Mouse (Mus musculus) cerebellum, adult 11-12 months (tissue): Measurements from ENCODE around the gene Osbp.

Experiments
- DNase-seq: peaks from one replicate; pipeline ENCODE4 v3.0.0; 2022

Osbp gene

DNA sequence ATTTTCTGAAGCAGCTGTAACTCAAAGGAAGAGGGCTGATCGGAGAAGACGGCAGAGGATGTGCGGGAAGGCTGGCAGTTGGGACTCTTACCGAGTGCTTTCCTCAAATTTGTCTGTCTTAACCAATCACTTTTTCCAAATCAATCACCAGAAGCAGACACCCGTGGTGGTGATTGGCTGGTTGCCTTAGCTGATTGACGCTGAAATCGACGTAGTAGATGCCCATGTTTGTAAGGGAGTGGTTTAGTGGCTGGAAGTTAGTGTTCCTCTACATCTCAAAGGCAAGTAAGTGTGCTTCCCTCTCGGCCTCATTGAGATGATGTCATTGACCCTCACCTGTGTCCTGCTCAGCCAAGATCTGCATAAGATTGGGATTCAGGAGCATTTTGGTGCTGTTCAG lies 26.3 kb downstream of the Osbp start:
- DNase-seq: no peak

DNA sequence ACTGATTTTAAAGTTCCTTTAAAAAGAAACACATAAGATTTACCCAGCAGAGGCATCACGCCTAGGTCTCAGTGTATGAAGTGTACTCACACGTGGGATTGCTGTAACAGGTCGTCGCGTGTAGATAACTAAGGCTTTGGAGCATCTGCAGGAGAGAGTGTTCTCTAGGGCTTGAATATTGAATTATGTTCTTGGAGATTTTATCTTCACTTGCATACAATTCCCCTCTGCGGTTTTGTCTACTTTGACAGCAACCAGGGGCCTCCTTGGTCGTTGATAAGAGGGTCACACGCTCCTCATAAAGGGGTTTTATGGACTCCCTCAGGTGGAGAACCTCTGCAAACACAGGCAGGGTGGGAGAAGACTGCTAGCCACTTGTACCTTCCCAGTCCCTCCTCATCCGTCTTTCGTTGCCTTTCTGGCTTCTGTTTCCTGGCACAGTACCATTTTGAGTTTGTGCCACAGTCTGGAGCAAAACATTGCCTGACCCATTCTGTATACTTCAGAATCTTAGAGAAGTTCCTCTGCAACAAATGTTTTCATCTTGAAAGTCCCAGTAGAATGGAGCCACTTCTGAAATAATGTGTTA lies 26.8 kb downstream of the Osbp start:
- no peak for DNase-seq

DNA sequence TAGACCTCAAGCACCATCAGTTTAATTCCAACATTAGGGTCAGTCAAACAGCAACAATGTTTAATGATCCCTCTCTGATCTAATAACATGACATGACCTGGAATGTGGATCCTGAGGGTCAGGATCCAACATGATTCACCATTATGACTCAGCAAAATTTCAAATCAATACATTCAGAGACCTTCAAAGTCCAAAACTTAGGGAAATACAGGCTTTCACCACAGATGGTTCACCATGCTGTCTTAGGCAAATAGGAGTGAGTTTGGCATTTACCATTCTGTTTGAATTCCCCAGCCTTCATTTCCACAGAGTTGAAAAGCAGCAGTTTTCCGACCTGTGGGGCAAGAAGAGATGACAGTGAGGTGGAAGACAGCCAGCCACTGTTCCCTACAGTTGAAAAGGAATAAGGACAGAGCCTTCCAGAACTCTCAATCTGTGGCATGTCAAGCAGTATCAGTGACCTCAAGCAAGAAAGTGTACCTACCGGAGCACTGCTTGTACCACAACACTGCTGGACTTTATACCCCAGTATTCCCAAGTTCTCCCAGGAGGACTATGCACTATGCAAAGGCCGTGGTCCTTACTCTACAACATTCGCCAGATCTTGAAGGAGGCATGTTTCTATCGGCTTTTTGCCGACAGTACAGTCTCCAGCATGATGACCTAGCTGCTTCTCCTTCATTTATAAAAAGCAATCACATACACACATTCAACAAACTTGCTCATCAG lies 29.1 kb downstream of the Osbp start:
- DNase-seq: no peak

DNA sequence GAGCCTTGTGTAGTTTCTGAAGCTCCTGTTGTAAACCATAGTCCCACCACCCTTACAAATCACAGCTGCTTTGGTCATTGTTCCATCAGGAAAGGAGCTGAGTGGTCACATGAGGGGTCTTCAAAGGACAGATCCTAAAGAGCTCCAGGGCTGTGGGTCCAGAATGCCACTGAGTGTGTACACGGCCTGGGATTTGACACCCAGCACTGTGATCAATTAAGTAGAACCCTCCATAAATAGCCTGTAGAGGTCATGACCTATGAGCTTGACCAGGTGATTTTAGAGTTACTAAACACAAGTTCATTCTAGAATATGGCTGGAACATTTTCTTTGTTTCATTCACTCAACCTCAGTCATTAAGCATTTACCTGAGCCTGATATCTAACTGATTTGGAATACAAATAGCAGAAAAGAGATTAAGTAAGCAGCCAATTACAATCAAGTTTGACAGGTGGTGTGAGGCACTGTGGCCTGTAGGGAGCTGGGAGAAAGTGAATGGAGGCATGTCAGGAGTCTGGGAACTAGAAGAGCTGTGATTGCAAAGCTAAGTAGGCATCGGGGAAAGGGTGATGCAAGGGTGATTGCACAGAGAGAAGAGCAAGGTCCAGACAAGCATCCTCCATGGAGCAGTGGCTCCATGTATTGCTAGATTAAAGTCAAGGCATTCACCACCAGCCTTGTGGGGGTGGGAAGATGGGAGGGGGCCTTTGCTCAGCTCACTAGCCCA lies 30.1 kb downstream of the Osbp start:
- no peak for DNase-seq

DNA sequence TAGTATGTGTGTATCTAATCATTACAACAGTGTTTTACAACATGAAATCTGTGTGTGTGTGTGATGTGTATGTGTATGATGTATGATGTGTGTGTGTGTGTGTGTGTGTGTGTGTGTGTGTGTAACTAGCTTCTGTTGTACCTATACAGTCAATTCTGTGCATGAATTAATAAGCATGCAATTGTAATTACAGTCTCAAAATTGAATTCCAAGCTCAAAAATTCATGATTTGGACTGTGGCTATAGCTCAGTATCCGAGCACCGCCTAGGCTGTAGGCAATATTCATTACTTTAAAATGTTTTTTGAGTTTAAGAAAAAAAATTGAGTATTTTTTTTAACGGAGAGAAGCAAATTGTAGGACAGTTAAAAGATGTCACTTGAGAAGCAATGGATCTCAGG lies 35.9 kb downstream of the Osbp start:
- DNase-seq: no peak

DNA sequence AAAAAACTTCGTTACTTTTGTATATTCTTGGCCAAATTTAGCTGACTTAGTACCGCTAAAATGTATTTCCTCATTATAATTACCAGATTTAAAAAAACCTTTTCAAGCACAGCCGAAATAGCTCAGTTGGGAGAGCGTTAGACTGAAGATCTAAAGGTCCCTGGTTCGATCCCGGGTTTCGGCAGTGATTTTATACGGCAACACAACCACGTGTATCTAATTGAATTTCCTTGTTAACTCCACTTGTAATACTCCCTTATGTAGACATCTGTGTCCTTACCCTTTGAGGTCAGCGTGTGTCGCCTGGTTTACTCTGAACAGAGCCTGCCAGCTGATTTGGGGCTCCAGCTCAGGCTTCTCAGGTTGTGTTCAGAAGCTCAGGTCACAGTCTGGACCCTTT lies 36.4 kb downstream of the Osbp start:
- peak; percentile 58 for DNase-seq

DNA sequence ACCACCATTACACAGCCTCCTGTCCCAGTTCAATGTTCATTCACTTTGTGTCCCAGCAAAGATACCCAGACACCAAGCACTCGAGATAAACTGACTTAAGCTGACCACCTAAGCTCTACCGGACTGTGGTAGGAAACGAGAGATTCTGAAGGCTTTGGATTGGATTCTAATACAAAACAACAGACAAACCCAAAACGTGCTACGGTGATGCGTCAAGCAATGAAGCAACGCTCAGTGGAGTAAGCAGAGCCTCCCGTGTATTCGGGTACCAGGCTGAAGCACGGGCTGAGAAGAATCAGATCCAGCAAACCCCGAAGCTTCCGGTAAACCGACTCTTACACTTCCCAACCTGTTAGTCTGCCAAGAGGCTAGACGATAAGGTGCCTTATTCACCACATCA lies 37.0 kb downstream of the Osbp start:
- no peak for DNase-seq

DNA sequence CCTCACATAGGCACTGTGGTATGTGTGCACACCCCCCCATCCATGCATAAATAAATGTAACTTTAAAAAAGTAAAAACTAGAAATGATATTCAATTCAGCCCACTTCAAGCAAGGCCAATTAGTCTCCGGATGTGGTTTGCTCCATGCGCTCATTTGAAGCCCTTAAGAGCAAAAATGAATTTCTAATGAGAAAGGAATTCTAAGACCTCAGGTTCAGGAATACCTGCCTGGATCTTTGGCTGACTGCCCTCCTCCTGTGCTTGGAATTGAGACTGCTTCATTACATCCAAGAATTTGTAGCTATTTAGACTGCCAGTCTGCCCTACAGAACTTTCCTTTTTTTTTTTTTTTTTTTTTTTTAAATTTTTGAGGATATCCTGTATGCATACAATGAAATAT lies 37.8 kb downstream of the Osbp start:
- peak; percentile 39 for DNase-seq

DNA sequence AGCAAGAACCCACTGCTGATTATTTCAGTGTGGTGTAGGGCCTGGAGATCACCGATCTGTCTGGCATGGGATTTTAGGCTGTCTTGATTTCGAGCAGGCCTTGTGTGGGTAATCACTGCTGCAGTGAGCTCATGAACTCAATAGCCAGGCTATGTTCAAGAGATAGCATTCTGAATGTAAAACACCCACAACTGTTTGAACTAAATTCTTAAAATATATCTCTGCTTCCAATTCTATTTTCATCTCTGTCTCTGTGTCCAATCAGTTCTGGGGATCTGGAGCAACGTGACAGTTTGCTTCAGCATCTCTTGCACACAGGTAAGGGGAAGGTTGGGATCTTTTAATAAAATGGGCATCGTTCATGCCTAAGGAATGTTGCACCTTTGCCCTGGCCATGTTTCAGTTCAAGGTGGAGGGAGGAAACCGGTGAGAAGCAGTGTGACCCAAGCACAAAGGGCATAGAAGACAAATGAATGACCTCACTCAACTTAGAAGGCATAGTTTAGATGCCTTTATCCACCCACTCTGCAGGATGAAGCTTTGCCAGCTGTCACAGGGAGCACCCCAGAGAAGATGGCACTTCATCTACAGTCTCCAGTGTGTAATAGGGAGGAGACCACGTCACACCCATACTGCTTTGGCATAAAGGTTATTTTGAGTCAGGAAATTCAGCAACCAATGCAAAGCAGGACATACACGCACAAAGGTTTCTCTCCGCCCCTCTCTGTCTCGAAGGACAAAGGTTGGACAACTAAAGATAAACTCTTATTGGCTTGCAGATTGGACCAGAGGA lies 38.7 kb downstream of the Osbp start:
- DNase-seq: peak; percentile 60

DNA sequence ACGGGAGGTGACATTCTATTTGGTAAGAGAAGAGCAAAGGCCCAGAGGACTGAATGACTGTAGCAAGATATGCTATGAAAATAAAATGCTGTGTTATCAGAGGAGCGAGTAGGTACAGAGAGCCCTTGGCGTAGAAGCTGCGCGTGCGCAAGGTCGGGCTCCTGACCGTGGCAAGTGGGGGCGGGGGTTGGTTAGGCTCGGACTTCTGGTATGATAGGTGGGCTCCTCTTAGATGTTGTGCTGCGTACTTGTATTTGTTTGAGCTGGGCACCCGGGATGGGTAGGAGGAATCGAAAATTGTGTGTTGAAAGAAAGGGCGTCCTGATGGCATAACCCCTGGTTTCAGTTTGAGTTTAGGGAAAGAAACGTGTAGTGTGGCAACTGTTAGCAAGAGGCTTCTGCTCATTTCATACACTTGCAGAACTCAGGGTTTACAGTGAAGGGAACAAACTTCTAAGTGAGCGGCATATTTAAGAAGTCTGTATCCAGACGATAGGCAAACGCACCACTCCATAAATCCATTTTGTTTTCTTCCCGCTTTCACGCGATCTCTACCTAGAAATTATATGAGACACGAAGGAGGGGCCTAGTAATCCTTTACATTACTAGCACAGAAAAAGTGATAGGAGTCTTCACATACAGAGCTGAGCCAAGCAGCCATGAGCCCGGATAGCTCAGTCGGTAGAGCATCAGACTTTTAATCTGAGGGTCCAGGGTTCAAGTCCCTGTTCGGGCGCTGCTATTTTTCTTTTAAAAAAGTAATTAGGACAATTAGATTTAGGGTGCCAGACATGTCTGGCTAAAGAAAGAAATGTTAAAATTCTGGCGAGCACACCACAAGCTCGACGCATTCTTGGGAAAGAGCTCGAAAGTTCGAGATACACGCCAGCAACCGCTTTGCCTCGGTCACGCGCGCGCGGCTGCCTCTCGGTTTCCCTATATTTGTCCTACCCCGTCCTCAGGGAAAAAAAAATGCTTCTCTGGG lies 39.9 kb downstream of the Osbp start:
- DNase-seq: peak; percentile 90

DNA sequence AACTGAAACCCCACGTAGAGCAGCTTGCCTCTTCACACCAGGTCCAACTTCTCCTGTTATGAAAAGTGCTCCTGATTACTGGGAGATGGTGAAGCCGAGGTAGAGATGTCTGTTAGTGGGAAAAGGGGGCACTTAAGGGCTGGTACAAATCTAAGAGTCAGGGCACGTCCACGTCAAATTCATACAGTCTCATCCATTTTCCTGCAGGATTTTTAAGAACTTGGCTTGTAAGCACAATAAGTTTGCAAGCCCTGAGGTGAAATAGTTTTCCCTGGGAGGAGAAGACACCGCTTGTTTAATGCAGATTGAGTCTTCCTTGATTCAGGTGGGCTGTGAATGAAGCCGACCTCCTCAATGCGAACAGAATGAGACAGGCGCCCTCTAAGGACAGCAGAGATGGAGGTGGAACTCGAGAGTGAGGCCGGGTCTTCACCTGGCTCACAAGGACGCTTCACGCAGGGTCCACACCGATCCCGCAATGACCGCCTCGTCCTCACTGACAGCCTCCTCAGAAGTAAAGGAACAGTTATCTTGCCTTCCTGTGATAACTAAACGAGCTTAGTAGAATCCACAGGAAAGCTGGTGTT lies 40.7 kb downstream of the Osbp start:
- peak; percentile 47 for DNase-seq

DNA sequence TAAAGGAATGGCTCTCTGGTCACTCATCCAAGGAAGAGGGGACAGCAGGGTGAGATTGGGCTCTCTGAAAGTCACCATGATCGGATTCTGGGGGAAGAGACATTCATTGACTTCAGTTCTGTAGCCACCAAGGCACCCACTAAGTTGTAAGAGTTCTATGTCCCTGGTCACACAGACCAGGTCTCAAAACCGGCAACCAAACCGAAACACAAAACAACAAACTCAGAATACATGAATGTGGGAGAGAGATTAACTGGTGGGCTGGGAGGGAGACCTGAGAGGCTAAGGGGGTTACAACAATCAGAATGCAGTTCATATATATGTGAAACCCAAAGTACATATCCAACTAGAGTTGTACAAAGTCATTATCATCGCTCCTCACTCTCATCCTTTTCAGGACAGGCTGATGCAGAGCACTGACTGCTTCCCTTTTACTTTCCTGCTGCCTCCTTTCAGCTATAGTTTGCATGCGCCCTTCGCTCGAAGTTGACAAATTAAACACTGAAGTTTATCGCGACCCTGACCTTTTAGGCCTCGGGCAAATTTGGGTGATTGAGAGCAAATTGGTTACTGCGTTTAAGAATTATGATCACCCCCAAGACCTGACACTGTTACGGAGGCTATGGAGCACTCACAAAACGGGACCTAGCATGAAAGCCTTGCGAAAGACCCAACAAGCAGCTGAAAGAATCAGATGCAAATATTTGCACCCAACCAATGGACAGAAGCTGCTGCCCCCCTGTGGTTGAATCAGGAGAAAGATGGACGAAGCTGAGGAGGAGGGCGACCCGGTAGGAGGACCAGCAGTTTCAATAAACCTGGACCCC lies 41.6 kb downstream of the Osbp start:
- peak; percentile 50 for DNase-seq

DNA sequence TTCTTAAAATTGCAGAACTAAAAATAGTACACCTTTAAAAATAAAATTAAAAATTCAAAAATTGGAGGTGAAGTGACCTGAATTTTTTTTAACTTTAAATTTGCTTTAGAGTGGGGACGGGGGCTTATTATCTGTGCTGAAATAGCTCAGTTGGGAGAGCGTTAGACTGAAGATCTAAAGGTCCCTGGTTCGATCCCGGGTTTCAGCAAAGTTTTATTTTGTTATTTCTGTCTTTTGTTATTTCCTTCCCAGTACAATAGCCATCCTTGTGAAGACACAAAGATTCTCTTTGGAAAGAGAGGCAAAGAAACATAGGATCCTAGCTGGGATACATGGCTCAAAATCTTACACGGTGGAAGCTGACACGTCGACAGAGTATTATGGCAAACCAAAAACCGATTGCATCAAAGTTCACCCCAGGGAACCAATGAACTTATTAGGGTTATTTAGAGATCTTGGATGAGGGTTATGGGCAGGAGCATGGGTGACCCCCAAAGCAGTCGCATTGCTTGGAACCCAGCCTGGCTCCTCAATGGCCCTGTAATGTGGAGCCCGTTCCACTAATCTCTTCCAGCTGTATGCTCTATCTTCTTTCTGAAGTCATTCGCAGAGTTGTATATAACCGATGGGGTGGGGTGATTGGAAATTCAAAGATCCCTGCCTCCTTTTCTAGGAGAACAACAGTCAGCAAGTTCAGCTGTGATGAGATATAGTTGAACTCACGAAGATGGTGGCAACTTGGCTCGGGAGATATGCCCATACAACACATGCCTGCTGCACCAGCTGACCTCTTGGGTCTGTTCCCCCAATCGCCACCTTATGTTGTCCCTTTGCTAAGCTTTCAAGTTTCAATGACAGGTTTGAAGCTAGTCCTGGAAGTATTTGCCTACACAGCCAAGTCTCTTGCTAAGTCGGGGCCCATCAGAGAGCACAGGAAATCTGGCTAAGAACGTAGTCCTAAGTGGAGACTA lies 43.0 kb downstream of the Osbp start:
- DNase-seq: peak; percentile 43

DNA sequence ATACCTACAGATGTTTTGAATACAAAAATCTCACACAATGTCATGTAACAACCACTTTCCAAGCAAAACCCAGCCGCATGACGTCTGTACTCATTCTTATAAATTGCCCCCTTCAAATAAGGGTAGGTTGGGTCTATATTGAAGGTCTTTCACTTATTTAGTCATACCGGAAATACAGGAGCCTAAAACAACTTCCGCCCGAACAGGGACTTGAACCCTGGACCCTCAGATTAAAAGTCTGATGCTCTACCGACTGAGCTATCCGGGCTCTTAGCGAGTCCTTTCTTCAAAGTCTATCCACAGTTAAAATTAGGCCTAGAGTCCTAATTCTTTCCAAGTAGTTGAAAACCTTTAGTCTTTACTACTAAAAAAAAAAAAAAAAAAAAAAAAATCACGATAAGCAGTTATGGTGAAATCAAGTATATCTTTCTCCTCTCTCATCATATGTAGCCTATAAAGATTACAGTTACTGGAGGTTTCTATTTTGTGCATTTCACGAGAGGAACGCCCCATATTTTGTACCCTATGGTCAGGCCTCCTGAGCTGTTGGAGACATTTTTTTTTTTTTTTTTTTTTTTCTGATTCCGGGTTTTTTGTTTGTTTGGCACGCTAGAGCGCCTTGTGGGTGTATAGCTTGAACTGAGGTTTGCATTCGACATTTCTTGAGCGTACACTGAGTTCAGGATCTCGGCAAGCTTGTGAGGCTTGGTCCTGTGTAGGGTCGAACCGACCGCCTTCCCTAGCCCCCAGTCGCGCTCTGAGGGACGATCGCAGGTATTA lies 44.0 kb downstream of the Osbp start:
- DNase-seq: peak; percentile 66

DNA sequence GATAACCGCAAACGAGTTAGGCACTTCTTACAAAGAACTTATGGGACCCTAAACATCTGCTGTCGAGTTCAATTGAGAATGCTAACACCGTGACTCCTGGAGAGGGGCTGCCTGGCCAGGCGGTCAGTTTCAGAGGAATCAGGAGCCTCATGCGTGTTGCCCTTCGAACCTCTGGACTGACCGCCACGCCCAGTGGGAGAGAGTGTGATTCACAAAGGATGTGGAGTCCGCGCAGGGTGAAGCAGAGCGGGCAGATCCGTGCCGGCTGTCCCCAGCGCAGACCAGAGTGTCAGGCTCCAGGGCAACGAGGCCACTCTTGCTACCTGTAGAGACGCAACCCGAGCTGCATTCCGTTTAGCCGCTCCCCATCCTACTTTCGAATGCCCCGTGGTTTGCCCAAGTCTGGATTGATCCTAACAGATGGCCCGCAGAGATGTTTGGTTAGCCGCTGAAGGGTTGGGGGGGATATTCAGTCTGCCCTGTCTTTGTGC lies 44.6 kb downstream of the Osbp start:
- peak; percentile 70 for DNase-seq

DNA sequence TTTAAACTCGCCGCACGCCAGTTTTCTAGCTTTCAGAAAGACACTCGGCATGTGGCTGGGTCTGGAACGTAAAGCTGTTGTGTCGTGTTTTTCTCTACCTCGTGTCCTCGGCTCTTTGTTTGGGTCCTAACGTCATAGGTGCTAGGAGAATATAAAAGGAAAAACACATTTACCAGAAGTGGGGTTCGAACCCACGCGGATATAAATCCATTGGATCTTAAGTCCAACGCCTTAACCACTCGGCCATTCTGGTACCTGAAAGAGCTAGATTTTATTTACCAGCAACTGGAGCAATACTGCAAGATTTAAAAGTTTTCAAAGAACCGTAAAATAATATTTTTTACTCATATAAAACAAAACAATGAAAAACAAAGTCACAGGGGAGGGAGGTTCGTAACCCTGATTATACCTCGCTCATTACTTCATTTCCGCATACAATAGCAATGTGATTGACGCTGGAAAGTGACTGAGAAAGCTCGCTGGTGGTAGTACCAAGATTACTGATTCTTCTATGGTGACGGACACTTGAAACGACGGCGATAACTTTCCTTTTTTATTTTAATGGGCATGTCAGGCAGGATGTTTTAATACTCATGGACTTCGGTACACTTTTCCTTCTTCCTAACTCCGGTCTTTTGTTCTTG lies 45.3 kb downstream of the Osbp start:
- peak; percentile 76 for DNase-seq

DNA sequence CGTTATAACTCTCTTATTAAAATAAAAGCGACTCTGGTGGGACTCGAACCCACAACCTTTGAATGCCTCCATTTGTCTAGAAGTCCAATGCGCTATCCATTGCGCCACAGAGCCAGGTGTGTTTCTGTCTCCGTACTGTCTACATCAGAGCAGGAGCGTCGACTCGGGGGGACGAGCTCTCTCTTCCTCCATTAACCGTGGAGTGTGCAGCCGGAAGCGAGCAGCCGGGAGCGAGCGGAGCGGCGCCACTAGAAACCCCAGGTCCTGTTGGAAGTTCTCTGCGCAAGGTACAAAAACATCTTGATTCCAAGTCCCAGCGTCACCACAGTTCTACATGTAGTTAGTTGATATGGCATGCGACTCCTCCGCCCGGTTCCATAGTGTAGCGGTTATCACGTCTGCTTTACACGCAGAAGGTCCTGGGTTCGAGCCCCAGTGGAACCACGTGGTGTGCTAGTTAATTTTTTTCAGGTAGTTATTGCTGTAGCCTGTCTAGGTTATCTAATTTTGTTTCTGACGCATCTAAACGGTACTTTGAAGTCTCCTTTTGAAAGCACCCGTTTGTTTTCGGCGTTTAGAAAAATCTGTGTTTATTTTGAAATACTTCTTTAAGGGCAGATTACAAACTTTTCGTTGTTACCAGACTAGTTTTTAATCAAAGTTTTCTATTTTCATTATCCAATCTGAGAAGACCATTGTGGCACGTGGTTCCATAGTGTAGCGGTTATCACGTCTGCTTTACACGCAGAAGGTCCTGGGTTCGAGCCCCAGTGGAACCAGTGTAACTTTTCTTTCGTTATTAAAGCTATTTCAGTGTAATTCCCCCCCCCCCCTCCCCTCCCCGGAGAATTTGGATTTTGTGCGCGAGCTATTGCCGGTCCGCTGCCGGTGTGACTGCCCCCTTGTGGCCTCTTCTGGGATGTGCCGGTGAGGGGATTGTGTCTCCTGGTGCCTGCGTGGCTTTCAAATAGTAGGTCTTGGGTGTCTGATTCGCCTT lies 46.1 kb downstream of the Osbp start:
- peak; percentile 85 for DNase-seq
